Mouse (Mus musculus) testis, adult 2 months (tissue): ENCODE results near the gene Uqcrh.

ENCODE experiments used
- CTCF ChIP-seq: fragments of 200-500 bp; IDR thresholded peaks from 2 replicates; pipeline ENCODE4 v1.5.1; 2012; ENCODE audit warnings: low read depth, mild to moderate bottlenecking, inconsistent platforms, low read length, moderate library complexity; ENCODE audit not compliant: control insufficient read depth, insufficient read depth, insufficient replicate concordance
- POLR2A ChIP-seq: fragments of 200-500 bp; IDR thresholded peaks from 2 replicates; pipeline ENCODE4 v1.6.1; 2012; ENCODE audit warnings: low read depth, mild to moderate bottlenecking, inconsistent platforms, low read length, moderate library complexity; ENCODE audit not compliant: control insufficient read depth

DNA sequence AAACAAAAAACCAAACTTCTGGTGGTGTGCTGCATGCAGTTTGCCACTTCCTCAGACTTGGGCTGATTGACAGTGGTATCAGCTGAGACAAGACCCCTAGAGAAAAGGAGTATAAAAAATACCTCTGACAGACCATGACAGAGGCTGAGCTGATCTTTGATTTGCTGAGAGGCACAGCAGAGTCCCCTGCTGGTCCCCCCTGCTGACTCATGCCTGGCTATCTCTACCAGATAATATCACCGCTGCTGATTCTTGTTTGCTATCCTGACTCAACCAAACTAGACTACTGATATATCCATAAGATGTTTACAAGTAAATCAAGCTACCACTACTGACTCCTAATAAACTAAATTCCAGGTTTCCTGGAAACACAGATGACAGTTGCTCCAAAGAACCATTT lies 11.0 kb downstream of the Uqcrh start:
- TF ChIP-seq POLR2A (no peak), CTCF (no peak)
